Mouse (Mus musculus): Measurements from ENCODE around the gene Mark3. TPM values are rescaled to one million over a fixed set of nuclear protein-coding genes. Genes with fewer than 3 reads are reported as not detected.

The Mark3 gene
- total and polyA plus RNA-seq, 2 experiments from 2014 or later: 41.3 to 112 TPM

DNA sequence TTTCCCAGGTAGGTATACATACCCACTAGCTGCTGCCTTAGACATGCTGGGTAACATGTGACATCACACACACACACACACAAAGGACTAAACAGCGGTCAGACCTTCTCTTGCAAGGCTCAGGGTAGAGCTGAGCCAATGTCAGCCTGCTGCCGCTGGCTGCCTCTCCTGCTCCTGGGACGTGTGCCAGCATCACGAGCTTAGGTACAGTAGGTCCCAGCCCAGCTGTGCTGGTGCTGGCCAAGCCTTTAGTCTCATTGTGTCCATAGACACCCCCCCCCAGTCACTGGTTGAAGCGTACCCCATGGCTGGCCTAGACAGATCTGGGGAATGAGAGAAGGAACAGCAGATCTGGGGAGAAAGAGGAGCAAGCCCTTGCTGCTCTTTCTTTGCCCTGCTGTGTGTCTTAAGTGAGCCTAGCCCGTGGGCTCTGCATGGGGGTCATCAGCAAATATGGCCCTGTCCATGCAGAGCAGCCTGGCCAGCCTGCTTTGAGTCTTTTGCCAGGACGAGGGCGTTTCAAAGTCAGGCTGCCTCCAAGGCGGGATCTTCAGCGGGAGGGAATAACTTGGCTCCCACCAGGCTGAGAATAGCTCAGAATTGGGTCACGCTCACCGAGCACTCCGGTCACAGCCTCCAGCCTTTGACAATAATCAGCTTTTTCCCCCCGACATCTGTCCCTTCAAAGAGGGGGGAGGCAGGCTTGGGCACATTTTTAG lies 113.2 kb downstream of the Mark3 start:
- Histone ChIP-seq H3K4me2 (ENCODE audit: low read depth, low read length, poor library complexity, severe bottlenecking) (no peak overlapping the region), H3K9ac (replicated peaks; ENCODE audit: low read length, poor library complexity, severe bottlenecking) (0 out of 2 replicates have a peak overlapping the region, but pooled peaks have one; percentile 13), H3K27ac (ENCODE audit: low read depth, low read length) (peak overlapping the region; percentile 72), H3K4me1 (ENCODE audit: insufficient read depth, low read length) (peaks cover 10% of the 10 kb centered on the region; the same call in 1 of the 2 replicates), H3K36me3 (ENCODE audit: insufficient read depth, low read length) (peaks cover 10% of the 10 kb centered on the region), H3K9me3 (ENCODE audit: low read length) (no peaks in the 10 kb centered on the region), H3K27me3 (ENCODE audit: insufficient read depth, low read length) (no peaks in the 10 kb centered on the region), H3K4me3 (ENCODE audit: low read depth, low read length) (no peak overlapping the region)
- WGBS: 9% methylated on average over 14 of the region's 14 CpGs
- TF ChIP-seq CTCF (IDR thresholded peaks at IDR 0.05): no peak
- ATAC-seq (ENCODE audit: low FRiP score): peak; percentile 76
- DNase-seq (ENCODE audit: low spot score): peak; percentile 88

DNA sequence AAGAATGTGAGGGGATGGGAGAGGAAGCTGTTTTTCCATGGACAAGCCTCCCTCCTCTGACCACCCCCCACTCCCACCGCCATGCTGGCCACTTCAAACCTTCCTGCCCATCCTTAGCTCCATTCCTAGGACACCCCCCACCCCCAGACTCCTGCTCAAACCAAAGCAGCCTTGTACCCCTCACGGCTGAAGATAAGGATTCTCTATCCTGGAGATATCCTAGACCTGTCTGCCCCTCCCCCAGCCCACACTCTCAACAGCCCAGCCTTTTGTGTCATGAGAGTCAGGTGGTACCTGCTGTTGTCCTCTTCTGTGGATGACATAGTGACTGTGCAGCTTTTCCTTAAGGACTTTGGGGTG lies 113.7 kb downstream of the Mark3 start:
- H3K27me3 ChIP-seq (ENCODE audit: insufficient read depth, low read length): no peaks in the 10 kb centered on the region
- H3K9ac ChIP-seq (replicated peaks; ENCODE audit: low read length, poor library complexity, severe bottlenecking): no peak overlapping the region
- no peak; the same call in 1 of the 2 replicates for ATAC-seq (ENCODE audit: low FRiP score)
- H3K9me3 ChIP-seq (ENCODE audit: low read length): no peaks in the 10 kb centered on the region
- peak; percentile 30 for DNase-seq (ENCODE audit: low spot score)
- TF ChIP-seq CTCF (IDR thresholded peaks at IDR 0.05): no peak
- 11% methylated on average over 2 of the region's 2 CpGs for WGBS
- H3K27ac ChIP-seq (ENCODE audit: low read depth, low read length): peak overlapping the region; percentile 72
- no peak overlapping the region for H3K4me3 ChIP-seq (ENCODE audit: low read depth, low read length)
- H3K4me2 ChIP-seq (ENCODE audit: low read depth, low read length, poor library complexity, severe bottlenecking): no peak overlapping the region
- peaks cover 10% of the 10 kb centered on the region; the same call in 1 of the 2 replicates for H3K4me1 ChIP-seq (ENCODE audit: insufficient read depth, low read length)
- peaks cover 4% of the 10 kb centered on the region; the same call in 1 of the 2 replicates for H3K36me3 ChIP-seq (ENCODE audit: insufficient read depth, low read length)

GRCm38 (mm10) chr12:111689426-111689825 lies 115.1 kb downstream of the Mark3 start:
- no peak overlapping the region for H3K4me3 ChIP-seq (ENCODE audit: low read depth, low read length)
- WGBS: 84% methylated on average over 11 of the region's 11 CpGs
- H3K9ac ChIP-seq (replicated peaks; ENCODE audit: low read length, poor library complexity, severe bottlenecking): no peak overlapping the region
- no peaks in the 10 kb centered on the region for H3K9me3 ChIP-seq (ENCODE audit: low read length)
- H3K4me2 ChIP-seq (ENCODE audit: low read depth, low read length, poor library complexity, severe bottlenecking): no peak overlapping the region
- ATAC-seq (ENCODE audit: low FRiP score): no peak
- H3K36me3 ChIP-seq (ENCODE audit: insufficient read depth, low read length): no peaks in the 10 kb centered on the region
- TF ChIP-seq CTCF (IDR thresholded peaks at IDR 0.05): no peak
- no peak for DNase-seq (ENCODE audit: low spot score)
- H3K4me1 ChIP-seq (ENCODE audit: insufficient read depth, low read length): peaks cover 21% of the 10 kb centered on the region
- H3K27me3 ChIP-seq (ENCODE audit: insufficient read depth, low read length): no peaks in the 10 kb centered on the region
- H3K27ac ChIP-seq (ENCODE audit: low read depth, low read length): no peak overlapping the region

GRCm38 (mm10) chr12:111691346-111691872 lies 117.1 kb downstream of the Mark3 start:
- ATAC-seq (ENCODE audit: low FRiP score) (peak; percentile 17; the same call in 1 of the 2 replicates), DNase-seq (ENCODE audit: low spot score) (peak; percentile 87)
- H3K36me3 ChIP-seq (ENCODE audit: insufficient read depth, low read length): no peaks in the 10 kb centered on the region
- no peak overlapping the region for H3K4me3 ChIP-seq (ENCODE audit: low read depth, low read length)
- H3K9ac ChIP-seq (replicated peaks; ENCODE audit: low read length, poor library complexity, severe bottlenecking): no peak overlapping the region
- peak overlapping the region; percentile 67 for H3K27ac ChIP-seq (ENCODE audit: low read depth, low read length)
- TF ChIP-seq CTCF (IDR thresholded peaks at IDR 0.05): peak; percentile 9; the same call in 1 of the 2 replicates
- no peaks in the 10 kb centered on the region for H3K9me3 ChIP-seq (ENCODE audit: low read length)
- no peak overlapping the region for H3K4me2 ChIP-seq (ENCODE audit: low read depth, low read length, poor library complexity, severe bottlenecking)
- H3K4me1 ChIP-seq (ENCODE audit: insufficient read depth, low read length): peaks cover 33% of the 10 kb centered on the region
- H3K27me3 ChIP-seq (ENCODE audit: insufficient read depth, low read length): no peaks in the 10 kb centered on the region
- 7% methylated on average over 5 of the region's 5 CpGs for WGBS

DNA sequence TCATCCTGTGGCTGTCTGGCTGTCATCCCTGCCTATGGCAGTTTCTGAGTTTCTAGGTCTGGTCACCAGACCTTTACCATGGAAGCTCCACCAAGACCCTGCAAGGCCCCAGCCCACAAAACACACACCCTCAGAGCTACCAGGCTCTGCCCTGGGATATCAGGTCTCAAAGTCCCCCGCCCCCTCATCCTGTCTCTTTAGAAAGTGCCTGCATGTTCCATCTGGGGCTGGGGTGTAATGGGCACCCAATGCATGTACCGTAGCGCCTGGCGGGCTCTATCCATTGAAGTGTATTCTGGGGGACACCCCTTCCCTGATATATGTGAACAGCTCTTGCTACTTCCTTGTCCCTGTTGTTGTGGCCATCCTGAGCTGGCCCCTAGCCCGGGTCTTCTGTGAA lies 118.6 kb downstream of the Mark3 start:
- H3K9ac ChIP-seq (replicated peaks; ENCODE audit: low read length, poor library complexity, severe bottlenecking): no peak overlapping the region
- H3K9me3 ChIP-seq (ENCODE audit: low read length): no peaks in the 10 kb centered on the region
- peaks cover 26% of the 10 kb centered on the region for H3K4me1 ChIP-seq (ENCODE audit: insufficient read depth, low read length)
- H3K36me3 ChIP-seq (ENCODE audit: insufficient read depth, low read length): no peaks in the 10 kb centered on the region
- H3K4me2 ChIP-seq (ENCODE audit: low read depth, low read length, poor library complexity, severe bottlenecking): no peak overlapping the region
- no peak for TF ChIP-seq CTCF (IDR thresholded peaks at IDR 0.05)
- ATAC-seq (ENCODE audit: low FRiP score): no peak
- peak overlapping the region; percentile 75; the same call in 1 of the 2 replicates for H3K27ac ChIP-seq (ENCODE audit: low read depth, low read length)
- no peak for DNase-seq (ENCODE audit: low spot score)
- H3K4me3 ChIP-seq (ENCODE audit: low read depth, low read length): no peak overlapping the region
- 68% methylated on average over 5 of the region's 5 CpGs for WGBS
- H3K27me3 ChIP-seq (ENCODE audit: insufficient read depth, low read length): no peaks in the 10 kb centered on the region

Data from midbrain, postnatal 0 days (tissue).